Mouse (Mus musculus): Measurements from ENCODE around the gene Fat1.

GRCm38 (mm10) chr8:44937141-44937825 is 2.0 kb downstream of the Fat1 start:
- TF ChIP-seq CTCF (IDR thresholded peaks at IDR 0.05; ENCODE audit: extremely low read depth, insufficient read depth, insufficient read length, insufficient replicate concordance) (no peak), POLR2A (IDR thresholded peaks at IDR 0.05; ENCODE audit: low read depth, low read length) (no peak)
